Mouse (Mus musculus) stomach, postnatal 0 days (tissue): Measurements from ENCODE around the gene Tnfsf13.

Experiments used
- CTCF ChIP-seq: IDR thresholded peaks from 2 replicates; pipeline ENCODE4 v1.5.1; 2016; ENCODE audit warnings: antibody characterized with exemption, low read depth, mild to moderate bottlenecking, moderate library complexity
- EP300 ChIP-seq: optimal IDR thresholded peaks from 2 replicates; pipeline ENCODE3; 2016; ENCODE audit warnings: antibody characterized with exemption

- TF ChIP-seq CTCF (no peak), EP300 (no peak)
Observed at GRCm38 (mm10) chr11:69679144-69679543, 6.4 kb downstream of the Tnfsf13 start.
